Mouse (Mus musculus) thymus, adult 2 months (tissue): ENCODE results near the gene Cdr2.

Source experiments
- CTCF ChIP-seq: fragments of 200-500 bp; IDR thresholded peaks from 2 replicates; pipeline ENCODE4 v1.5.1; 2012; ENCODE audit warnings: mild to moderate bottlenecking, control low read depth, low read length, moderate library complexity, borderline replicate concordance; ENCODE audit not compliant: control insufficient read depth, poor library complexity, insufficient read depth; ENCODE audit errors: extremely low read depth
- POLR2A ChIP-seq: fragments of 200-500 bp; IDR thresholded peaks from 2 replicates; pipeline ENCODE4 v1.6.1; 2012; ENCODE audit warnings: mild to moderate bottlenecking, low read length, control low read depth, moderate library complexity; ENCODE audit not compliant: control insufficient read depth, poor library complexity, insufficient read depth; ENCODE audit errors: extremely low read depth

- TF ChIP-seq CTCF = peak; percentile 48; the same call in 1 of the 2 replicates
- no peak for TF ChIP-seq POLR2A
Measured at GRCm38 (mm10) chr7:120934716-120935115, 47.4 kb downstream of the Cdr2 start.
